Mouse (Mus musculus) liver, embryonic 12.5 days (tissue): ENCODE data around the gene Klhl20. TPM values are rescaled to one million over a fixed set of nuclear protein-coding genes. Genes with fewer than 3 reads are reported as not detected.

ENCODE experiments used
- polyA plus RNA-seq: library from polyadenylated mRNA; unstranded; fragments of >200 nt; fragmentation: Nextera tagmentation; extraction: Ambion mirVana; gene quantifications from 2 replicates; pipeline ENCODE4 v1.2.1, GENCODE M21; 2016

Gene Klhl20
- polyA plus RNA-seq, 1 experiment from 2014 or later, result 9.6 TPM

Other genes with a start within 250 kb of the Klhl20 start
- gene Rc3h1, start 225.1 kb downstream of the Klhl20 start, polyA plus RNA-seq, result 5.9 and 6.7 TPM in 2 replicates
- gene Serpinc1, start 152.9 kb downstream of the Klhl20 start, polyA plus RNA-seq, result 226 and 233 TPM in 2 replicates
- 2.5 and 3.1 TPM in 2 replicates for gene Zbtb37, start 96.7 kb downstream of the Klhl20 start, polyA plus RNA-seq
- 50.2 and 51.1 TPM in 2 replicates for gene Dars2, start 60.9 kb downstream of the Klhl20 start, polyA plus RNA-seq
- gene Cenpl, start 60.8 kb downstream of the Klhl20 start, polyA plus RNA-seq, result 34.2 and 36.3 TPM in 2 replicates
- not detected in 2 replicates for gene Ankrd45, start 11.2 kb upstream of the Klhl20 start, polyA plus RNA-seq
- not detected in 2 replicates for gene Tex50, start 27.8 kb upstream of the Klhl20 start, polyA plus RNA-seq
- 467 and 508 TPM in 2 replicates for gene Prdx6, start 119.7 kb upstream of the Klhl20 start, polyA plus RNA-seq